Mouse (Mus musculus): ENCODE data around the gene Syt13. TPM values are rescaled to one million over a fixed set of nuclear protein-coding genes. Genes with fewer than 3 reads are reported as not detected.

Gene Syt13
- polyA plus RNA-seq, 1 experiment from 2014 or later, result 1.2 TPM

- H3K9me3 ChIP-seq, result no peaks in the 10 kb centered on the region
- H3K4me3 ChIP-seq, result no peak overlapping the region
- no peak for DNase-seq (ENCODE audit: low spot score)
- H3K27ac ChIP-seq, result no peak overlapping the region
- 84% methylated on average over 14 of the region's 14 CpGs for WGBS
- H3K36me3 ChIP-seq, result peaks cover 69% of the 10 kb centered on the region
- H3K4me1 ChIP-seq, result no peaks in the 10 kb centered on the region
- no peaks in the 10 kb centered on the region; the same call in 1 of the 2 replicates for H3K27me3 ChIP-seq (ENCODE audit: insufficient read depth, poor library complexity, severe bottlenecking)
Observed at GRCm38 (mm10) chr2:92975031-92975790, 60.3 kb downstream of the Syt13 start.

- Histone ChIP-seq H3K4me3 (no peak overlapping the region), H3K27me3 (ENCODE audit: insufficient read depth, poor library complexity, severe bottlenecking) (no peaks in the 10 kb centered on the region), H3K4me1 (peaks cover 25% of the 10 kb centered on the region), H3K9me3 (no peaks in the 10 kb centered on the region), H3K27ac (no peak overlapping the region), H3K36me3 (peaks cover 45% of the 10 kb centered on the region)
- WGBS, result 81% methylated on average over 10 of the region's 10 CpGs
- DNase-seq (ENCODE audit: low spot score), result no peak
Observed at GRCm38 (mm10) chr2:92980165-92980564, 65.3 kb downstream of the Syt13 start.

GRCm38 (mm10) chr2:92982591-92983272 is 67.8 kb downstream of the Syt13 start:
- no peak for DNase-seq (ENCODE audit: low spot score)
- WGBS, result 43% methylated on average over 8 of the region's 8 CpGs
- Histone ChIP-seq H3K36me3 (peaks cover 44% of the 10 kb centered on the region), H3K9me3 (no peaks in the 10 kb centered on the region), H3K27me3 (ENCODE audit: insufficient read depth, poor library complexity, severe bottlenecking) (peaks cover 4% of the 10 kb centered on the region; the same call in 1 of the 2 replicates), H3K27ac (peak overlapping the region; percentile 77), H3K4me1 (peaks cover 44% of the 10 kb centered on the region), H3K4me3 (0 out of 2 replicates have a peak overlapping the region, but pooled peaks have one; percentile 5)

GRCm38 (mm10) chr2:92983273-92983620 is 68.3 kb downstream of the Syt13 start:
- peak; percentile 91 for DNase-seq (ENCODE audit: low spot score)
- Histone ChIP-seq H3K27me3 (ENCODE audit: insufficient read depth, poor library complexity, severe bottlenecking) (peaks cover 4% of the 10 kb centered on the region; the same call in 1 of the 2 replicates), H3K27ac (peak overlapping the region; percentile 77), H3K4me1 (peaks cover 49% of the 10 kb centered on the region), H3K4me3 (0 out of 2 replicates have a peak overlapping the region, but pooled peaks have one; percentile 5), H3K36me3 (peaks cover 44% of the 10 kb centered on the region), H3K9me3 (no peaks in the 10 kb centered on the region)
- WGBS, result 50% methylated on average over 4 of the region's 4 CpGs

DNA sequence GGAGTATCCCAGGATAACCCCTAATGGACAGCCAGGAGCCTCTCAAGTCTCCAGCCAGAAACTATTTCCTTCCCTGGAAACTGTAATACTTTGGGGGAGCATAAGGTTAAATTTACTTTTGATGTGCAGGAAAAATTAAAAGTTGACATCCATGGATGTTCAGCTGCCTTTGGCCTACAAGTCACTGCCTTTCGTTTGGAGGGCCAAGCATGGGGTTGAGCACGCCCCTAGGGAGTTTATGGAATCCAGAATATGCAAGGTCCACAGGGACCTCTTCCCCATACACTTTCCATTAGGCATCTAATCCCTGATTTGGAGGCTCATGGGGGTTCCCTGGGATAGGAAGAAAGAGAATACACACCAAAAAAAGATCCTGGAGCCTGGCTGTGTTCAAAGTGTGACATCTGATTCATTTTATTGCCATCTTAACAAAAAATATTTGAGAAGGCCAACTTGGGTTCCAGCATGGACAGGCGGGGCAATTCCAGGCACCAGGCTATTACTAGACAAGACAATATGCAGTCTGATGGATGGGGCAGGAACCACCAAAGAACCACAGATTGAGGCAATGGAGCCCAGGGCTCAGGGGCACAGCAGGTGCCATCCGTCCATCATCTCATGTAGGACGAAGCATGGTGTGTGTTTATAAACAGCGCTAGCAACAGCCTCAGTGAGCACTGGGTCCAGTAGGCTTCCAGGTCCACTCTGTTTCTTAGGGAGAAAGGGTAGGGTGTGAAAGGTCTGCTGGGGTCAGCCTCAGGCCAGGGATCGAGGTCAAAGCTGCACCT is 69.6 kb downstream of the Syt13 start:
- H3K27me3 ChIP-seq (ENCODE audit: insufficient read depth, poor library complexity, severe bottlenecking), result peaks cover 4% of the 10 kb centered on the region; the same call in 1 of the 2 replicates
- 80% methylated on average over 7 of the region's 7 CpGs for WGBS
- peaks cover 39% of the 10 kb centered on the region for H3K36me3 ChIP-seq
- H3K4me1 ChIP-seq, result peaks cover 62% of the 10 kb centered on the region
- DNase-seq (ENCODE audit: low spot score), result no peak
- peak overlapping the region; percentile 77; the same call in 1 of the 2 replicates for H3K27ac ChIP-seq
- H3K9me3 ChIP-seq, result no peaks in the 10 kb centered on the region
- H3K4me3 ChIP-seq, result no peak overlapping the region

GRCm38 (mm10) chr2:92985171-92985570 is 70.3 kb downstream of the Syt13 start:
- Histone ChIP-seq H3K27me3 (ENCODE audit: insufficient read depth, poor library complexity, severe bottlenecking) (peaks cover 4% of the 10 kb centered on the region; the same call in 1 of the 2 replicates), H3K27ac (peak overlapping the region; percentile 77), H3K36me3 (peaks cover 37% of the 10 kb centered on the region), H3K4me1 (peaks cover 62% of the 10 kb centered on the region), H3K9me3 (no peaks in the 10 kb centered on the region), H3K4me3 (no peak overlapping the region)
- WGBS, result 74% methylated on average over 2 of the region's 2 CpGs
- no peak for DNase-seq (ENCODE audit: low spot score)

- Histone ChIP-seq H3K9me3 (no peaks in the 10 kb centered on the region), H3K4me3 (no peak overlapping the region), H3K36me3 (peaks cover 37% of the 10 kb centered on the region), H3K4me1 (peaks cover 62% of the 10 kb centered on the region), H3K27me3 (ENCODE audit: insufficient read depth, poor library complexity, severe bottlenecking) (peaks cover 4% of the 10 kb centered on the region; the same call in 1 of the 2 replicates), H3K27ac (peak overlapping the region; percentile 77)
- WGBS, result 47% methylated on average over 7 of the region's 7 CpGs
- DNase-seq (ENCODE audit: low spot score), result no peak
Observed at GRCm38 (mm10) chr2:92985600-92985999, 70.7 kb downstream of the Syt13 start.

DNA sequence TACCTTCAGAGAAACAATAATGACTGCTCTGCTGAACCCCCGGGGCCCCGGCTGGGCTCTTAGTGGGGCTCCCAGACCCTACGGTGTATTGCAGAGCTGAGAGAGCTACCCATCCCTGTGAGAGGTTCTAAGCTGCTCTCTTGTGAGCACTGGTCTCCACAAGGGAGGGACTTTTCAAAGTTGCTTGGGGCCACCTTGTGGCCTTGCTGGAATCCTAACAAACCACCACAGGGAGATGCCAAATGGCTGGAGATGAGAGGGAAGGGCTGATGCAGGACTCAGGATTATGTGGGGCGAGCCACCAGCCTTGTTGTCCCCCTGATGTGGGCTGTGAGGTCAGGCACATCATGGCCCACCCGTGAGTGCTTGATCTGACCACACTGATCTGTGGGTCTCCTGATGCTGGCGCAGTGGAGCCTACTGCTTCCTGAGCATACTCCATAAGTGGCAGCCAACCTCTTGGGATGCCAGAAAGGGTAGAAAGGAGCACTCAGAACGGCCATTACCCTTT is 72.3 kb downstream of the Syt13 start:
- H3K27me3 ChIP-seq (ENCODE audit: insufficient read depth, poor library complexity, severe bottlenecking), result peaks cover 4% of the 10 kb centered on the region; the same call in 1 of the 2 replicates
- WGBS, result 79% methylated on average over 7 of the region's 7 CpGs
- H3K4me1 ChIP-seq, result peaks cover 57% of the 10 kb centered on the region
- H3K9me3 ChIP-seq, result no peaks in the 10 kb centered on the region
- no peak overlapping the region for H3K4me3 ChIP-seq
- peaks cover 51% of the 10 kb centered on the region for H3K36me3 ChIP-seq
- DNase-seq (ENCODE audit: low spot score), result no peak
- peak overlapping the region; percentile 83; the same call in 1 of the 2 replicates for H3K27ac ChIP-seq

DNA sequence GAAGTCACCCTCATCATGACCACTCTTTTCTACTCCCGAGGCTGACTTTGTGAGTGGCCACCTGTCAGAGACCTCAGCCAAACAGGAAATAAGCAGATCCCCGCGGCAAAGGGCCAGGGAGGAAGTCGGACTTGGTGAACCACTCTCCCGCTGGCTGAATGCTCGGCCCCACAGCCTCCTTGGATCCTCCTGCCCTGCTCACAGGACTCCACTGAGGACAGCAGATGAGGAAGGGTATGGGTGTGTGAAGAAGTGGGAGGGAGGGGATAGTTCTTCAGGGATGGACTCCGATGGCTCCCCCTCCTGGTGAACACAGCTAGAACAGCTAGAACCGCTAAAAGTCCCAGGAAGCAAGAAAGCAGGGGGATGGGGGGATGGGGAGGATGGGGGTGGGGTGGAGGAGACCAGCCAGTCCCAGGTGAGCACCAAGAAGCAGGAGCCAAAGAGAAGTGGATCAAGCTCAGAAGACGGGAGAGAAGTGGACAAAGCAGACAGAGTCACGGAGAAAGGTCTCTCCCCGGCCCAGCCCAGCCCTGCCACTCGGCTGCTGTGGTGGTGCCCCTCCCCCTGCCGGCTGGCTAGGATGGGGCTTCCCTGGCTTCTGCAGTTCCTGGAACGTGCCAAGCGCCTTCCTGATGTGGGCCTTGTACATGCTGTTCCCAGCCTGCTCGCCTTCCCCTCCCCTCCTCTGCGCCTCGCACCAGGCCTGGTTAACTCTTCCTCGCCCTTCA is 73.2 kb downstream of the Syt13 start:
- peak overlapping the region; percentile 83 for H3K27ac ChIP-seq
- 16% methylated on average over 19 of the region's 19 CpGs for WGBS
- H3K36me3 ChIP-seq, result peaks cover 60% of the 10 kb centered on the region
- peak overlapping the region; percentile 45 for H3K4me3 ChIP-seq
- DNase-seq (ENCODE audit: low spot score), result peak; percentile 87
- no peaks in the 10 kb centered on the region for H3K9me3 ChIP-seq
- H3K4me1 ChIP-seq, result peaks cover 51% of the 10 kb centered on the region
- H3K27me3 ChIP-seq (ENCODE audit: insufficient read depth, poor library complexity, severe bottlenecking), result peaks cover 4% of the 10 kb centered on the region; the same call in 1 of the 2 replicates

GRCm38 (mm10) chr2:92989593-92989992 is 74.7 kb downstream of the Syt13 start:
- Histone ChIP-seq H3K4me3 (no peak overlapping the region), H3K27me3 (ENCODE audit: insufficient read depth, poor library complexity, severe bottlenecking) (peaks cover 4% of the 10 kb centered on the region; the same call in 1 of the 2 replicates), H3K27ac (no peak overlapping the region), H3K36me3 (peaks cover 66% of the 10 kb centered on the region), H3K9me3 (no peaks in the 10 kb centered on the region), H3K4me1 (peaks cover 42% of the 10 kb centered on the region)
- 82% methylated on average over 9 of the region's 9 CpGs for WGBS
- DNase-seq (ENCODE audit: low spot score), result no peak

DNA sequence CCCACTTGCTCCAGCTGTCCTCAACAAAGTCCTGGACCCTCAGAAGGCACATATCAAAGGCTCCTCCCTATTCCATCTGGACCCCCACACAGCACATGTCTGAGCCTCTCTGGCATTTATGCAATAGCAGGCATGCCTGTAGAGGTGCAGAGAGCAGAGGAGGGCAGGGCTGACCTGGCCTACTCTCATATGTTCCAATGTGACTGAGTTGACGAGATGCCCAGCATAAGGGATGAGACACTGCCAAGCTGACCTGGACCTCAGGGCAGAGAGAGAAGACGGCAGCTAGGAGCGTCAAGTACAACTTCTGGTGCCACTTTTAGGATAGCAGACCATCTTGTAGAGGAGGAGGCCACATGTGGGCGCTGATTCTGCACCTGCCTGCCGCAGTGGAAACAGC is 77.1 kb downstream of the Syt13 start:
- WGBS, result 91% methylated on average over 5 of the region's 5 CpGs
- peaks cover 22% of the 10 kb centered on the region for H3K4me1 ChIP-seq
- H3K9me3 ChIP-seq, result 0 out of 2 replicates have a peak, but pooled peaks cover 5% of the 10 kb centered on the region
- H3K27ac ChIP-seq, result no peak overlapping the region
- peaks cover 59% of the 10 kb centered on the region for H3K36me3 ChIP-seq
- no peak for DNase-seq (ENCODE audit: low spot score)
- H3K4me3 ChIP-seq, result no peak overlapping the region
- no peaks in the 10 kb centered on the region for H3K27me3 ChIP-seq (ENCODE audit: insufficient read depth, poor library complexity, severe bottlenecking)

GRCm38 (mm10) chr2:93005028-93005427 is 90.1 kb downstream of the Syt13 start:
- Histone ChIP-seq H3K4me3 (no peak overlapping the region), H3K27me3 (ENCODE audit: insufficient read depth, poor library complexity, severe bottlenecking) (no peaks in the 10 kb centered on the region), H3K27ac (no peak overlapping the region), H3K4me1 (no peaks in the 10 kb centered on the region), H3K9me3 (no peaks in the 10 kb centered on the region), H3K36me3 (peaks cover 55% of the 10 kb centered on the region)
- whole genome bisulfite sequencing, result 81% methylated on average over 4 of the region's 4 CpGs
- no peak for DNase-seq (ENCODE audit: low spot score)

All from heart, embryonic 10.5 days (tissue).